Mouse (Mus musculus) myocyte (in vitro differentiated cells): Measurements from ENCODE around the gene Adsl. TPM values are rescaled to one million over a fixed set of nuclear protein-coding genes. Genes with fewer than 3 reads are reported as not detected.

ENCODE experiments used
- H3K27me3 ChIP-seq: one replicate; pipeline ENCODE4 v1.6.1; 2011; ENCODE audit not compliant: control insufficient read depth, insufficient read depth, insufficient read length
- H3K36me3 ChIP-seq: one replicate; pipeline ENCODE4 v1.6.1; 2011; ENCODE audit not compliant: control insufficient read depth, insufficient read depth
- H3K4me2 ChIP-seq: one replicate; pipeline ENCODE4 v1.6.1; 2011; ENCODE audit warnings: low read depth, control low read depth
- H3K4me3 ChIP-seq: one replicate; pipeline ENCODE4 v1.5.1; 2011; ENCODE audit warnings: mild to moderate bottlenecking, control low read depth, moderate library complexity
- H3K79me2 ChIP-seq: one replicate; pipeline ENCODE4 v1.6.1; 2011; ENCODE audit not compliant: control insufficient read depth, insufficient read depth
- H3ac ChIP-seq: one replicate; pipeline ENCODE4 v1.6.1; 2011; ENCODE audit not compliant: control insufficient read depth, insufficient read length
- CEBPB ChIP-seq: IDR thresholded peaks from 2 replicates; pipeline ENCODE4 v1.6.1; 2011; ENCODE audit warnings: mild to moderate bottlenecking, moderate library complexity; ENCODE audit not compliant: poor library complexity, insufficient read depth, severe bottlenecking
- E2F4 ChIP-seq: IDR thresholded peaks from one replicate; pipeline ENCODE4 v1.6.1; 2011; ENCODE audit warnings: mild to moderate bottlenecking, control low read depth, moderate library complexity; ENCODE audit not compliant: insufficient read depth
- MAX ChIP-seq: IDR thresholded peaks from one replicate; pipeline ENCODE4 v1.6.1; 2011; ENCODE audit warnings: low read depth, mild to moderate bottlenecking, control low read depth
- MYOD1 ChIP-seq, 3 experiments: IDR thresholded peaks; one replicate each; pipeline ENCODE4 v1.6.1; 2011; ENCODE audit warnings: control low read depth in 2 of 3, low read depth in 2 of 3, mild to moderate bottlenecking in 2 of 3, moderate library complexity in 1 of 3; ENCODE audit not compliant: insufficient read length in 2 of 3, control insufficient read depth in 1 of 3
- MYOG ChIP-seq, 3 experiments: IDR thresholded peaks; one replicate each; pipeline ENCODE4 v1.6.1; 2011; ENCODE audit warnings: control low read depth in 2 of 3, low read depth in 2 of 3, mild to moderate bottlenecking in 2 of 3; ENCODE audit not compliant: insufficient read length in 2 of 3, control insufficient read depth in 1 of 3, insufficient read depth in 1 of 3
- POLR2A ChIP-seq: IDR thresholded peaks from one replicate; pipeline ENCODE4 v1.6.1; 2011; ENCODE audit warnings: low read depth, mild to moderate bottlenecking, control low read depth, moderate library complexity; ENCODE audit not compliant: insufficient read length
- POLR2AphosphoS2 ChIP-seq: IDR thresholded peaks from one replicate; pipeline ENCODE4 v1.6.1; 2011; ENCODE audit warnings: low read depth, control low read depth; ENCODE audit not compliant: insufficient read length
- REST ChIP-seq: IDR thresholded peaks from one replicate; pipeline ENCODE4 v1.6.1; 2011; ENCODE audit warnings: mild to moderate bottlenecking, control low read depth, moderate library complexity; ENCODE audit not compliant: insufficient read depth, insufficient read length
- SRF ChIP-seq: IDR thresholded peaks from one replicate; pipeline ENCODE4 v1.6.1; 2011; ENCODE audit warnings: low read depth; ENCODE audit not compliant: control insufficient read depth, insufficient read length
- TCF12 ChIP-seq: IDR thresholded peaks from one replicate; pipeline ENCODE4 v1.6.1; 2011; ENCODE audit warnings: mild to moderate bottlenecking, control low read depth; ENCODE audit not compliant: poor library complexity, insufficient read depth, severe bottlenecking
- TCF3 ChIP-seq: IDR thresholded peaks from one replicate; pipeline ENCODE4 v1.6.1; 2011; ENCODE audit warnings: low read depth, control low read depth; ENCODE audit not compliant: insufficient read length
- USF1 ChIP-seq: IDR thresholded peaks from one replicate; pipeline ENCODE4 v1.6.1; 2011; ENCODE audit warnings: low read depth, mild to moderate bottlenecking, control low read depth, moderate library complexity
- polyA plus RNA-seq: library from polyadenylated mRNA; unstranded; fragments of >200 nt; fragmentation: generic; extraction: Trizol; gene quantifications from one replicate; pipeline ENCODE4 v1.2.1, GENCODE M21; 2012; ENCODE audit warnings: missing spikeins

Gene Adsl
- polyA plus RNA-seq, 1 experiment, result 151 TPM

GRCm38 (mm10) chr15:80916621-80917020, 31.7 kb upstream of the Adsl start:
- no peaks in the 10 kb centered on the region for H3K79me2 ChIP-seq
- H3ac ChIP-seq, result no peak overlapping the region
- no peak for TF ChIP-seq TCF12
- H3K4me3 ChIP-seq, result no peak overlapping the region
- peaks cover 71% of the 10 kb centered on the region for H3K36me3 ChIP-seq
- no peaks in the 10 kb centered on the region for H3K27me3 ChIP-seq
- H3K4me2 ChIP-seq, result no peak overlapping the region

GRCm38 (mm10) chr15:80920346-80920745, 27.9 kb upstream of the Adsl start:
- Histone ChIP-seq H3K27me3 (no peaks in the 10 kb centered on the region), H3K79me2 (no peaks in the 10 kb centered on the region), H3K4me3 (no peak overlapping the region), H3K4me2 (no peak overlapping the region), H3ac (no peak overlapping the region), H3K36me3 (peaks cover 63% of the 10 kb centered on the region)
- TF ChIP-seq TCF12 (no peak), SRF (no peak), POLR2AphosphoS2 (no peak), CEBPB (no peak), USF1 (no peak), MYOG (IDR thresholded peaks at IDR 0.05; ENCODE audit: control insufficient read depth in 1 of 3, insufficient read depth in 1 of 3, insufficient read length in 2 of 3, low read depth in 2 of 3) (no peak), MYOD1 (IDR thresholded peaks at IDR 0.05; ENCODE audit: control insufficient read depth in 1 of 3, insufficient read length in 2 of 3, low read depth in 2 of 3) (no peak), MAX (no peak), REST (no peak), E2F4 (no peak), POLR2A (no peak), TCF3 (no peak)

GRCm38 (mm10) chr15:80921781-80922180, 26.5 kb upstream of the Adsl start:
- Histone ChIP-seq H3K27me3 (no peaks in the 10 kb centered on the region), H3K4me3 (no peak overlapping the region), H3ac (no peak overlapping the region), H3K36me3 (peaks cover 54% of the 10 kb centered on the region), H3K79me2 (no peaks in the 10 kb centered on the region), H3K4me2 (no peak overlapping the region)
- TF ChIP-seq POLR2AphosphoS2, result no peak
- no peak for TF ChIP-seq REST
- TF ChIP-seq MYOG (IDR thresholded peaks at IDR 0.05; ENCODE audit: control insufficient read depth in 1 of 3, insufficient read depth in 1 of 3, insufficient read length in 2 of 3, low read depth in 2 of 3), result no peak
- no peak for TF ChIP-seq E2F4
- no peak for TF ChIP-seq CEBPB
- no peak for TF ChIP-seq MAX

GRCm38 (mm10) chr15:80924211-80924610, 24.1 kb upstream of the Adsl start:
- no peaks in the 10 kb centered on the region for H3K79me2 ChIP-seq
- peaks cover 52% of the 10 kb centered on the region for H3K36me3 ChIP-seq
- no peaks in the 10 kb centered on the region for H3K27me3 ChIP-seq
- no peak overlapping the region for H3ac ChIP-seq
- TF ChIP-seq USF1 (no peak), MYOD1 (IDR thresholded peaks at IDR 0.05; ENCODE audit: control insufficient read depth in 1 of 3, insufficient read length in 2 of 3, low read depth in 2 of 3) (no peak)
- H3K4me3 ChIP-seq, result no peak overlapping the region
- H3K4me2 ChIP-seq, result no peak overlapping the region

- Histone ChIP-seq H3K4me2 (no peak overlapping the region), H3K27me3 (no peaks in the 10 kb centered on the region)
Measured at GRCm38 (mm10) chr15:80928811-80929355, 19.4 kb upstream of the Adsl start.

More at GRCm38 (mm10) chr15:80928811-80929355, 19.4 kb upstream of the Adsl start:
- no peak overlapping the region for H3ac ChIP-seq
- H3K36me3 ChIP-seq, result peaks cover 55% of the 10 kb centered on the region
- TF ChIP-seq MYOG (IDR thresholded peaks at IDR 0.05; ENCODE audit: control insufficient read depth in 1 of 3, insufficient read depth in 1 of 3, insufficient read length in 2 of 3, low read depth in 2 of 3), result peak in 2 of 3 experiments; percentile 47 to 60
- TF ChIP-seq MYOD1 (IDR thresholded peaks at IDR 0.05; ENCODE audit: control insufficient read depth in 1 of 3, insufficient read length in 2 of 3, low read depth in 2 of 3), result peak in 1 of 3 experiments; percentile 68
- TF ChIP-seq REST, result no peak
- no peak for TF ChIP-seq TCF3
- TF ChIP-seq MAX, result no peak
- no peak for TF ChIP-seq TCF12
- no peak for TF ChIP-seq POLR2A
- TF ChIP-seq E2F4, result no peak
- TF ChIP-seq CEBPB, result no peak
- no peak for TF ChIP-seq SRF
- no peak for TF ChIP-seq USF1
- no peaks in the 10 kb centered on the region for H3K79me2 ChIP-seq
- H3K4me3 ChIP-seq, result no peak overlapping the region
